Mouse (Mus musculus) embryonic stem cell, embryonic (primary cell): Measurements from ENCODE around the gene Egln3.

Experiments used
- CTCF ChIA-PET, 4 experiments: fragments of 300-600 bp in 2 of 4; fragments of 350-600 bp in 2 of 4; sonication (Branson Sonifier 250); formaldehyde crosslinking; loops; one replicate each; lab custom pipeline; 2022; ENCODE audit warnings: inconsistent platforms in 2 of 4; lab: Charles Lee
- POLR2A ChIA-PET, 4 experiments: fragments of 300-600 bp in 2 of 4; fragments of 350-600 bp in 2 of 4; sonication (Branson Sonifier 250); formaldehyde crosslinking; loops; one replicate each; lab custom pipeline; 2022; ENCODE audit warnings: antibody characterized with exemption in 4 of 4, inconsistent platforms in 1 of 4; lab: Charles Lee

Gene Egln3

DNA sequence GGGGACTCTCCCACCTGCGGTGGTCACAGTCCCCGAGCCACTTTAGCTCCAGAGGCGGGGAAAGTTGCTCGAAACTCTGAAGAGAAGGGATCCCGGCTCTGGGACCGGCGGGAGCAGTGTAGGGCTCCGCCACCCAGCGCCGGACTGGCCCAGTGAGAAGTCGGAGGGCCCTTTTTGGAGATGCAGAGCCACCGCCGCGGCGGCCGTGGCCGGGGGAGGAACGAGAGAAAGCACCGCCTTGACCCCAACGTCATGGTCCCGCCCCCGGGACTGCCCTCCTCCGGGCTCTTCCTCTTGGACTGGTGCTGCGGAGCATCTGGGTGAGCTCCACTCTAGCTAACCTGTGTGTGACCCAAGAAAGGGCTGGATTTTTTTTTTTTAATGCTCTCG lies at the start of gene Egln3:
Gene Egln3 (minus strand): TSS at position 205 of the 390 bp plus-strand sequence.
- ChIA-PET POLR2A (interaction anchor here in 3 of 4 experiments (0.5 to 4.9 kb wide), 41 partner anchors 9 to 492 kb away, joined by 3 to 41 read pairs (median 4); partner anchors contain the start of gene Eapp (in 1 of the 3)), CTCF (interaction anchor here in 1 of 4 experiments (0.6 to 2.3 kb wide), 2 partner anchors 109 to 130 kb away, joined by 3 to 6 read pairs; no protein-coding TSS in a partner anchor)

DNA sequence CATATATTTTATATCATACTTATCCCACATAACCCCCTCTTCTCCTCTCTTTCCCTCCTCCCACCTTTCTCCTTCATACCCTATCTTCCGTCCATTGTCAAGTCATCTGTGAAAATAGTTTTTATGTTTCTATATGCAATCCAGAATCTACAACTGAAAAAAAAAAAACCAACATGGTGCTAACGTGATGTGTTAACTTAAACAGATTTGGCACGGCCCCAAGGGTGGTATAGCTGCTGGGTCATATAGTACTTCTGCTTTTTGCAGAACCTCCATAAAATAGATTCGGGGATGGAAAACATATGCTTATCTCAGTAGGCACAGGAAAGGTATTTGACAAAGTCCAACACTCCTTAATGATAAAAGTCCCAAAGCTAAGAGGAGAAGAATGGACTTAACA lies 49.8 kb upstream of the Egln3 start:
- ChIA-PET CTCF (no interaction called here), POLR2A (no interaction called here)

DNA sequence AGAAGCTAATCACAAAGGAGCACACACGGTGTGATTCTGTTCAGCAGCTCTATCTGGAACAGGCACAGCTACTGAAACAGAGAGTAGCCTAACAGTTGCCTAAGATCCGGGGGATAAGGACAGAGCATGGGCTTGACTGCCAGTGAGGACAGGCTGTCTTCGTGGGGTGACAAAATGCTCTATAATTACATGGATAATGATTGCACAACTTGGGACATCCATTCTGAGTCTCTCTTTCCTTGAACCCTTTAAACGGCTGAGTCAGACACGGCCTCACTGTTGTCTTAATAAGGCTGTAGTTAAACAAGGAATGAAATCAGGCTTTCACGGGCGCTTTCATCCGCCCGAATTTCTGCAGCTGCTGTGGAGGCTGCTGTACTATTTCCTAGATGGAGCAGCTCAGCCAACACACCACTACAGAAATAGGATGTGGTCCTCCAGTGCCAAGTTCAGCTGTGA lies 48.3 kb upstream of the Egln3 start:
- ChIA-PET CTCF (no interaction called here), POLR2A (no interaction called here)

DNA sequence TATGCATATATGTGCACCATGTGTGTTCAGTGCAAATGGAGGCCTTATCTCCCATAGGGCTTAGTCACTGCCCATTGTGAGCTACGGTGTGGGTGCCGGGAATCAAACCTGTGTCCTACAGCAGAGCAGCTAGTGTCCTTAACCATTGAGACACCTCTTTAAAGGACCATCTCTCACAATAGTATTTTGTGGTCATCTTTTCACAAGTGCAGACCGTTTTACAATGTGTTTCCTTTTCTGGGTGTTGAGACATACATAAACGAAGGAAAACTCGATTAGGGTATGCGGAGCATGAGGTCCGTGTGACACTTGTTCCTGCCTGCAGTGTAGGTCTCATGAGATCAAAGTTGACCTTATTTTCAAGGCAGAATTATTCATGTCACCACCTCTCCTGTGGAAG lies 44.2 kb upstream of the Egln3 start:
- ChIA-PET CTCF (no interaction called here), POLR2A (no interaction called here)

DNA sequence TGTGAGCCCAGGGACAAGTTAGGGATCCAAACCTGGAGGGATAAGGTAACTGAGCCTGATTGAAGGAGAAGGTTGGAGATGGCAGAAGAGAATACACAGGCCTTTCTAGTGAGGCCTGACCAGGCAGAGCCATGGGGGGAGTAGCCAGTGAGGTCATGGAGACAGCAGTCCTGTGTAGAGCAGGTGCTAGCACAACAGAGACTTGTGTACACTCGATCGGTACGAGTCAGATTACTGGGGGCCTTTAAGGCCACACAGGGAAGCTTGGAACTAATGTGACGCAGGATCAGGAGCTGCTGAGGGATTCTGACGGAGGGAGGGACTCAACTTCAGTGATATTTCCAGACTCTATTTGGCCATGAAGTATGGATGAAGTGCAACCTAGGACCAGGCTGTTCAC lies 39.5 kb upstream of the Egln3 start:
- ChIA-PET POLR2A (interaction anchor here in 1 of 4 experiments (0.6 to 1.2 kb wide), 3 partner anchors 9 to 195 kb away, joined by 3 to 4 read pairs (median 3); no protein-coding TSS in a partner anchor), CTCF (no interaction called here)

DNA sequence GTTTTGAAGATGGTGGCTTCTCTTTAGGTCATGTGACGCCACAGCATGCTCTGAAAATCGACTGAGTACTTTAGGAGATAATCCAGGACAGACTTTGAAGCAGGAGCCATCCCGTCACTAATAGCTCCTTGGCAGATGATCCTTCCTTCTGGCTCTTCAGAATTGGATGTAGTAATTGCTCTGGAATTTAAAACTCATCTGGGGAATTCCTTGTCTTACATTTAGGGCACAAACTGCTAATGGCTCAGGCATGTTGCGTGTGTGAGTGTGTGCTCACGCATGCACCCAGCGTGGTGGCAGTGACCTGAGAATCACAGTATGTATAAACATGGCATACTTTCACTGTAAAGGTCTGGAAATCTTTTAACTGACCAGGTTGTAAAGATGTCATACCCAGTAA lies 38.3 kb upstream of the Egln3 start:
- POLR2A ChIA-PET, result no interaction called here
- CTCF ChIA-PET, result no interaction called here

DNA sequence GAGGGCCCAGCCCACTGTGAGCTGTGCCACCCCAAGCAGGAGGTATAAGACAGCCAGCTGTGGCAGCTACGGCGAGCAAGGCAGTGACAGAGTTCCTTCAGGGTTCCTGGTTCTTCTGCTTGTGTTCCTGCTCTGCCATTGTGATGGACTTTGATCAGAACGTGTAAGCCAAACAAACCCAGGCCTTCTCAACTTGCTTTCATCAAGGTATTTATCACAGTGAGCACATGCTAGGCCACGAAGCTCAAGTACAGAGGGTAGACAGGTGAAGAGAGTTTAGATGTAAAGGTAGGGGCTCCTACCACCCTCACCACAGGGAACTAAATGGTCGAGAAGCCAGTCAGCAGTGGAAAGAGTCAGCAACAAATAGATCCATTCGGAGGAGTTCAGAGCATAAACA lies 30.1 kb upstream of the Egln3 start:
- POLR2A ChIA-PET, result interaction anchor here in 1 of 4 experiments (0.6 to 1.2 kb wide), 2 partner anchors 9 to 27 kb away, joined by 3 to 4 read pairs; no protein-coding TSS in a partner anchor
- CTCF ChIA-PET, result no interaction called here

DNA sequence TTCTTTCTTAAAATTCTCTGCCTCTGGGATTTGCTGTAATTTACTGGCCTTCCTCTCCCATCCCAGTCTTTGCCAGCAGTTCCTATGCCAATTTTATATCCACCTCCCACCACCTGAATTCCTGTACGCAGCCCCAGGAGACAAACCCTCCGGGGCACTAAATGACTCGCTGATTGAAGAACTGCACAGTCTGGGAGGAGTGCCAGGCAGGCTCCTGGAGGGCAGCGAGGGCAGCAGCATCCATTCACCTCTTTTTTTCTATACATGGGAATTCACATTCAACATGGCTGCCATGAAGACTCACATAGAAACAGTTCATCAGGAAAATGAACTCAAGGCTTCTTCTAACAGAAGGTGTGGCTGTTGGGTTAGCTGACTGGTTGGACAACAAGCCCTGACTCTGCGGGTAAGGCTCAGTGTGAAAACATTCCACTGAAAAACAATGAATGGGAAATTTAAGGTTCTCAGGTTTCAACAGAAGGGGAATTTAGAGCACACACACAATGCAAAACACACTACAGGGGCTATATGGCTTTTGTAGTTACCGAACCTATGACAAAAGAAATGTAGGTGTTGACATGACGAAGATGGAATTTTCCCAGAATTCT lies 29.4 kb upstream of the Egln3 start:
- ChIA-PET POLR2A (interaction anchor here in 1 of 4 experiments (1.2 kb wide), 1 partner anchor 27 kb away, joined by 3 read pairs; no protein-coding TSS in a partner anchor), CTCF (no interaction called here)

DNA sequence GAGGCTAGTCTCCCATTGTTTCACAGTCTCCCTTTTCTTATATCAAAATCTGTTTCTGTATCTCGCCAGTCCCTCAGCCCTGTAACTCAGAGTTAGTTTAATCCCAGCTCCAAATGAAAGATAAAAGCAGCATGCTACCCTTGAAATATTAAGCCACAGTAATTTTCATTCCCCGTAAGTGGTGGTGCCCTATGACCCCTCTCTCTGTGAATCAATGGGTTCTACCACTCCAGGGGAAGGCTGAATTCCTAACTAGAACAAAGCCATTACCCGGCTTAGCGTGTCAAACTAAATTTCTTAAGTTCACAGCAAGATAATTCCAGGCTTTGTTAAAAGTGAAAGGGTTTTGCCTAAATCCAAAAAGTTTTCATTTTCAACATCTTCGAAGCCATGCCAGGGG lies 28.8 kb upstream of the Egln3 start:
- POLR2A ChIA-PET, result interaction anchor here in 1 of 4 experiments (0.6 kb wide), 1 partner anchor 11 kb away, joined by 3 read pairs; no protein-coding TSS in a partner anchor
- CTCF ChIA-PET, result no interaction called here

DNA sequence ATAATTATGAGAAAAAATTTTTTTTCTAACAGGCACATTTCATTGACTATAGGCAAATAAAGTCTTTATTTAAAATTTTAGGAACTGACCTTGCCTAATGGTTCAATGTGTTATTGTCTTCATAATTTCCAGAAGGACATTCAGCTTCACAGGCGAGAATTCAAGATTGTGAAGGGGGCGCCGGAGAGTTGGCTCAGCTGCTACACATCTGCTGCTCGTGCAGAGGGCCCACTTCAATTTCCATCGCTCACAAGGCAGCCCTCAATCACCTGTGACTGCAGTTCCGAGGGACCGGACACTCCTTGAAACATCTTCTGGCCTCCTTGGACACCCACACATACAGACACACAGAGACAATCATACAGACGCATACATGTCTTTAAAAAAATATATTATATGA lies 23.9 kb upstream of the Egln3 start:
- CTCF ChIA-PET, result no interaction called here
- POLR2A ChIA-PET, result interaction anchor here in 2 of 4 experiments (0.9 to 1.6 kb wide), 3 partner anchors 25 to 89 kb away, joined by 3 to 5 read pairs (median 4); no protein-coding TSS in a partner anchor

DNA sequence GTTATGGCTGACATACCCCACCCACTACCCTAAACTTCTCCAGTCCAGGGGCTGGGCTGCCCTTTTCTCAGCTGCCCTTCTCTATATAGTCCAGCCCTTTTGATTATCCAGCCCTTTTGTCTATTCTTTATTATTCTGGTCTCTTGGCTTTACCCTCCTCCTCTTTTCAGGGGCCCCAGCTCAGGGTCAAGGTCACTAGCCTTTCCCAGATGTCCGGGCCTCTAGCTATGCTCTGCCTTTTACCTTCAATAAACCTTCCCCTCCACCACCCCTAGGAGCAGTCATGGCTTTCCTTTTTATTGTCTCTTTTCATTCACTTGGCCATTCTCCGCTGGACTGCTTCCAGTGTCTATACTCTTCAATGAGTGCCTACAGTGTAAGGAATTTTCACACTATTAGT lies 22.7 kb upstream of the Egln3 start:
- ChIA-PET CTCF (interaction anchor here in 1 of 4 experiments (0.5 kb wide), 1 partner anchor 209 kb away, joined by 3 read pairs; no protein-coding TSS in a partner anchor), POLR2A (interaction anchor here in 3 of 4 experiments (0.9 to 1.6 kb wide), 8 partner anchors 10 to 100 kb away, joined by 3 to 7 read pairs (median 4); no protein-coding TSS in a partner anchor)

DNA sequence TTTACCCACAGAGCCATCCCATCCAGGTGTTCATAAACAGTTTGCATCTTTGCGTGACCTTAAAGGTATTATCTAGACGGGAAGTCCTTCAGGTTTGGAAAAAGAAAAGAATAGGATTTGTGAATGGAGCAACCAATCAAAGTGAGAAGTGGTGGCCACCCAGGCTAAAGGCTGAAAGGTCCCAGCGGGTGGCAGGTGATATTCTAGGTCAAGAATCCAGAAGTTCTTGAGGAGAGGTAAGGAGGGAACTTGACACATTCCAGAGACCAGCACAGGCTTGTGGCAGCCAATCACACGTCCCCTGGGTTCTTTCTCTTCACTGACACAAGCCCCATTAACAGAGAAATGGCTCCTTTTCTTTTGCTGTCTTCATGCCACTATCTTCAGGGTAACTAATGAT lies 21.9 kb upstream of the Egln3 start:
- ChIA-PET POLR2A (interaction anchor here in 3 of 4 experiments (0.8 to 1.5 kb wide), 9 partner anchors 11 to 92 kb away, joined by 3 to 7 read pairs (median 3); no protein-coding TSS in a partner anchor), CTCF (no interaction called here)

DNA sequence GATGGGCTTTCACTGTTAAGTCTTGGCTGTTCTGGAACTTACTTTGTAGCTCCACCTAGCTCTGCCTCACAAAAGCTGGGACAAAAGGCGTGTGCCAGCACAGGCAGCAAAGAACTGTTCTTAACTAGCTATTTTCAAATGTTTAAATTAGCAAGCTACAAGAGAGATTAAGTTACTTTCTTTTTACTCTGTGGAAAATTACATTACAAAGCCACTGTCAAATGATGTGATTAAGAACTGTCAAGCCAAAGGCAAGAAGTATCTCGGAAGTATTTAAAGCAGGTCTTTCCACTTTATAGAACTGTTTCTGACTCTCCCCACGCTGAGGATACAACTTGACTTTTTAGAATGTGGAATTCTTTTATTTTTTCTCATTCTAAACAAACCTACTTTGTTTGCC lies 21.4 kb upstream of the Egln3 start:
- ChIA-PET POLR2A (interaction anchor here (0.6 to 1.5 kb wide), 14 partner anchors 12 to 1833 kb away, joined by 3 to 6 read pairs (median 3); no protein-coding TSS in a partner anchor), CTCF (no interaction called here)

DNA sequence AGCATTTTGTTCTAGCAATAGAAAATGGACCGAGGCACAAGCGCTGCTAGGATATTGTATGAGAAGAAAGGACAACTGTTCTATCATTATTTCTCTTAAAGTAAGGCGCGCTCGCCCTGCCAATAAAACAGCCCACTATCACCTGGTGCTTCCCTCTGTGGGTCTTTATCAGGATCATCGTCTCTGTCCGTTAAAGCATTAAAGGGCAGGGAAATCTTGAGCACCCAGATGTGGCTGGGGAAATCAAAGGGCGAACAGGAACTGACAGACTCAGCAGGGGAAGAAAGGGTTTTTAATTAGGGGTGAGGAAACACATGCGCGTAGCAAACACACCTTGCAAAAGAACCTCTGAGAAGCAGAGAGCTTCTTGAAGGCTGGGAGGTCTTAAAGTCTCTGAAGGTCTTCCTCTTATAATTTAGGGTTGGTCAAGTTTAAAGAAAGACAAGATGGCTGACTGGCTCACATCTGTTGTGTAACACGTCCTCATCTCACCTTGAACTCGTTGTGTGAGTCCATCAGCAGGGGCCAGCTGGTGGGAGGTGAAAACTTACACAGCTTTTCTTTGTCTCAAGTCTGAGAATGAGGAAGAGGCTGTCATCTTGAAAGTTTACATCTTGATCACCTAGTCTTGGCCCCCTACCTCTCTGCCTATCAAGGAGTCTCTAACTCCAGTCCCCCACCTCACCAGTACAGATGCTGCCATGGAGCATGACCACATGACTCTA lies 18.5 kb upstream of the Egln3 start:
- ChIA-PET POLR2A (interaction anchor here in 3 of 4 experiments (0.9 to 2.4 kb wide), 5 partner anchors 17 to 128 kb away, joined by 3 to 11 read pairs (median 4); partner anchors contain the start of gene Egln3 (in 1 of the 3)), CTCF (interaction anchor here in 1 of 4 experiments (0.5 kb wide), 1 partner anchor 65 kb away, joined by 5 read pairs; no protein-coding TSS in a partner anchor)

DNA sequence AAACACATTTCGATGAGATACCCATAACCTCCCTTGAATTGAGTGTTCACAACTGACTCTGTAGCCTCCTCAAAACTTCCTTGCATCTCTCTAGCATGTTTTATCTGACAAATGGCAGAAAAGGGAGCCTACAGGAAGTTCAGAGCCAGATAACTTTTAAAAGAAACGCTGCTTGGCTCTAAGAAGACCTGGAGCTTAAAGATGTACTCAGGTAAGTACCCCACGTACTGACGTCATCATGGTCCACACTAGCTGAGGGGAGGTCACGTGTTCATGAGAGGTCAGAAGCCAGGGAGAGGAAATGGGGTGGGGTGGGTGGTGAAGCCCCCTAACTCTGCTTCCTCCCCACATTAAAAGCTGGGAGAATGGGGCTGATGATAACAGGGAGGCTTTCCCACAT lies 13.0 kb upstream of the Egln3 start:
- ChIA-PET POLR2A (interaction anchor here in 1 of 4 experiments (0.7 to 3.4 kb wide), 2 partner anchors 12 to 14 kb away, joined by 3 to 14 read pairs; partner anchors contain the start of gene Egln3), CTCF (no interaction called here)

DNA sequence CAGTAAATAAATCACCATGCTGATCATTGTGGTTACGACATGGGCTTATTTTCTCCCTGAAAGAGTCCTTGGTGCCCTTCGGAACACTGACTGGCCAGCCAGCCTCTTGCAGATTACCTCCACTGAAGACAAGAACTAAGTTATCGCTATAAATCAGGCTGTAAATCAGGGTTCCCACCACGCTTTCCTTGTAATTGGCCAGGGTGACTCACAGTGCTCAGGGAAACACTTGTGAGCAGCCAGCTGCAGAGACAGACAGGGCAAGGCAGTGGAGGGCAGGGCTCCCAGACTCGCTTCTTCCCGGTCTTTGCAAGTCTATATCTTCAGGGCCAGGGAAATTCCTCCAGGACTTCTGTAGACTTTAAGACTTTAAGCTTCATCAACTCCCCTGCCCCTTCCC lies 10.8 kb upstream of the Egln3 start:
- ChIA-PET CTCF (no interaction called here), POLR2A (interaction anchor here in 2 of 4 experiments (0.6 to 1.3 kb wide), 4 partner anchors 11 to 97 kb away, joined by 3 to 6 read pairs (median 4); partner anchors contain the start of gene Egln3 (in 1 of the 2))

DNA sequence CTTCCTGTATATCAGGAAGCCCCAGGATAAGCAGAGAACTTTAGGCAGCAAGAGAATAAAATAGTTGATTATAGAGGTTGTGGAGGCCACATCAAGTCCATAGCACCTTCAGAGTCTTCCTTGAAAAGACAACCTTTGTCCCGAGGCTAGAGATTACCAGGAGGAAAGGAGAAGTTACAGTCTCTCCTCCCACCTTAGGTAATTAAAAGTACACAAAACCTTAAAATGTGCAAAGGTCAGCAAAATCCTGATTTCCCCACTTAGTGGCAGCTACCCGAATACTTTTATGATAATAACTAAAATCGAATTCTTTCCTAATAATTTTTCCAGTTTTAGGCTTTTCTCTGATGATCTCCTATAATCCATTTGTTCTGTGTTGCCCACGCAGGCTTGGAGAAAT lies 10.2 kb upstream of the Egln3 start:
- CTCF ChIA-PET, result no interaction called here
- POLR2A ChIA-PET, result interaction anchor here in 1 of 4 experiments (1.2 kb wide), 1 partner anchor 20 kb away, joined by 3 read pairs; no protein-coding TSS in a partner anchor

DNA sequence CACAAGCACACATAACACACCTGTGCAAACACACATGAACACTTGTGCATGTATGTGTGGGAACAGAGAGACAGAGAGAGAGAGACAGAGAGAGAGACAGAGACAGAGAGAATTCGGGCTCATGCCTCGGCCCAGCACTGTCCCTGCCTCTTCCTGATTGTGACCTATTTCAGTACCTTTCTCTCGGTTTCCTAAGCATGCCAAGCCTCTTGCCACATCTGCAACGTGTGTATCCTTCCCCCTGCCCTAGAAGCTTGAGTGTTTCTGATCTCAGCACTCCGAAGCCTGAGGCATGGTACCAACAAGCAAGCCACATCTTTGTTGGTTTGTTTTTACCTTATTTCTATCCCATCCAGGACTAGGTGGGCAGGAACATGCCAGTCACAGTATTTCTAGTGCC lies 9.6 kb upstream of the Egln3 start:
- ChIA-PET POLR2A (interaction anchor here in 1 of 4 experiments (1.2 kb wide), 1 partner anchor 10 kb away, joined by 3 read pairs; the partner anchor contains the start of gene Egln3), CTCF (no interaction called here)

DNA sequence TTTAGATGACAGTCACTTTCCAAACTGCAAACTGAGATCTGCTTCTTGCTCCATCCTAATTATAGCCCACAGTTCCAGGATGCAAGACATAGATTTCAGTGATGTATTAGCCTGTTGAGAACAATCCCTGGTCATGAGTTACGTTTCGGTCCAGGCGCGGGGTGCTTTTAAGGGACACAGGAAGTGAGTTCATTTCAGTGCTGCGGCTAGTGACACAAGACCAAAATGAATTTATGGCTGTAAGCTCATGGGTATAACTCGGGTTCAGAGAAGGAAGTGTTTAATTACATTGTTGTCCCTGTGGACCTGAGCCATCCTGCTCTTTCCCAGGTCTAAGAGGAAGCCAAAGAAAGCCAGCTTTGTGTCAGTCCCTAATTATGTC lies 5.5 kb upstream of the Egln3 start:
- CTCF ChIA-PET, result no interaction called here
- POLR2A ChIA-PET, result interaction anchor here in 1 of 4 experiments (0.9 to 1.3 kb wide), 2 partner anchors 10 to 14 kb away, joined by 3 to 4 read pairs; no protein-coding TSS in a partner anchor
